Comparison of ENCODE assay signal across 8 mouse cellular contexts in the genomic region with DNA sequence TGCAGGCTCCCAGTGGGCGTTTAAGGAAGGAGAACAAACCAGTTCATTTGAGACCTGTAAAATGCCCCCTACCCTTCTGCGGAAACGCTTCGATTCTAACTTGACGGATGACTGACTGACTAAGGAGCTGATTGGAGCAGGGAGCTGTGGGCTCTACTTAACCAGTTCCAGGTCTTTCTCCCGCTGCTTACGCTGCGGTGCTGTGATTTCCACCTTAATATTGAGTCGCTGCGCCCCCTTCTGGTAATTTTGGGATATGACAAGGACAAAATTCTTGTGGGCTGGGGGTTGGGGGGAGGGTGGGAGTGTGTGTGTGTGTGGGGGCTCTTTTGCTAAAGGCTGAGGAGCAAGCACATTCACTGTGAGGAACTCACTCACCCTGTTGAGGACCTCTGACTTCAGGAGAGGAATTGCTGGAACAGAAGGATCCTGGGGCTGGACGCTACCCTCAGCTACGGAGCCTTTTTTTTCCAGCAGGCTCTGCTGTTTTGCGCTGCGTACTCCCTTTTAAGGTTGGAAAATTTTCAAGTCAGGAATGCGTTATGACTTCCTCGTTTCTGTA. TPM values are rescaled to one million over a fixed set of nuclear protein-coding genes. Genes with fewer than 3 reads are reported as not detected.
DNase-seq lines count a peak whose midpoint lies in the region; ATAC-seq and TF ChIP-seq lines count a peak whose summit lies in the region.

No protein-coding gene starts in this region.

- no peak for TF ChIP-seq POLR2A in bone marrow, adult 2 months (IDR thresholded peaks at IDR 0.05; ENCODE audit: borderline replicate concordance, control insufficient read depth, low read depth, low read length)
- no peak for TF ChIP-seq POLR2A in small intestine, adult 2 months (IDR thresholded peaks at IDR 0.05; ENCODE audit: low read depth, low read length)

- no peaks in the 10 kb centered on the region for H3K27me3 ChIP-seq in embryonic facial prominence, embryonic 15.5 days
- no peaks in the 10 kb centered on the region for H3K27me3 ChIP-seq in small intestine, adult 2 months (ENCODE audit: control insufficient read depth, insufficient read depth, low read length)

- peaks cover 6% of the 10 kb centered on the region for H3K4me1 ChIP-seq in bone marrow, adult 2 months (ENCODE audit: control insufficient read depth, insufficient read depth, low read length)
- peaks cover 18% of the 10 kb centered on the region for H3K4me1 ChIP-seq in embryonic facial prominence, embryonic 15.5 days
- peaks cover 2% of the 10 kb centered on the region; the same call in 1 of the 2 replicates for H3K4me1 ChIP-seq in small intestine, adult 2 months (ENCODE audit: control insufficient read depth, insufficient read depth, insufficient read length, low read length)

- no peak overlapping the region for H3K4me3 ChIP-seq in bone marrow, adult 2 months (replicated peaks; ENCODE audit: control insufficient read depth, low read depth, low read length)
- H3K4me3 ChIP-seq in embryonic facial prominence, embryonic 15.5 days (replicated peaks), result 0 out of 2 replicates have a peak overlapping the region, but pooled peaks have one; percentile 22
- no peak overlapping the region for H3K4me3 ChIP-seq in small intestine, adult 2 months (ENCODE audit: low read depth, low read length)

- WGBS in bone marrow, adult 2 months, result 24% methylated on average over 16 of the region's 16 CpGs
- 23% methylated on average over 16 of the region's 16 CpGs for WGBS in embryonic facial prominence, embryonic 15.5 days
- 16% methylated on average over 16 of the region's 16 CpGs for WGBS in small intestine, adult 2 months

- no peak overlapping the region for H3K27ac ChIP-seq in bone marrow, adult 2 months (ENCODE audit: control insufficient read depth, insufficient read depth, low read depth, low read length, poor library complexity)
- H3K27ac ChIP-seq in embryonic facial prominence, embryonic 15.5 days (replicated peaks), result no peak overlapping the region
- no peak overlapping the region for H3K27ac ChIP-seq in small intestine, adult 2 months (ENCODE audit: insufficient read depth, low read depth, low read length)

- peak overlapping the region; percentile 46 for H3K4me2 ChIP-seq in embryonic facial prominence, embryonic 15.5 days (replicated peaks)

- peak; percentile 65 for DNase-seq in gastrocnemius, adult 18-20 months (ENCODE audit: low spot score)
- DNase-seq in gastrocnemius, postnatal 25 days, result no peak
- peak; percentile 68 to 69 for DNase-seq in heart, postnatal 36 days
- DNase-seq in layer of hippocampus, adult 9-11 months, result peak; percentile 71

- TF ChIP-seq CTCF in bone marrow, adult 2 months (IDR thresholded peaks at IDR 0.05; ENCODE audit: control insufficient read depth, insufficient read depth, low read length), result peak; percentile 49; the same call in 1 of the 2 replicates
- peak; percentile 96; the same call in 1 of the 2 replicates for TF ChIP-seq CTCF in small intestine, adult 2 months (IDR thresholded peaks at IDR 0.05; ENCODE audit: extremely low read depth, insufficient read length, insufficient replicate concordance, low read depth, low read length)

- no peaks in the 10 kb centered on the region for H3K9me3 ChIP-seq in embryonic facial prominence, embryonic 15.5 days (replicated peaks)

- intact Hi-C loops in heart, postnatal 36 days (cut with DNase I), result loop anchor here (1.0 to 10.0 kb wide), 3 partner anchors 146 to 347 kb away; no protein-coding TSS in a partner anchor

- peak; percentile 73; the same call in 1 of the 2 replicates for ATAC-seq in embryonic facial prominence, embryonic 15.5 days (ENCODE audit: insufficient number of reproducible peaks, low FRiP score, low TSS enrichment, low read depth)
- ATAC-seq in megakaryocyte, adult 5-6 weeks (ENCODE audit: poor library complexity, severe bottlenecking), result peak; percentile 23

- no peaks in the 10 kb centered on the region for H3K36me3 ChIP-seq in embryonic facial prominence, embryonic 15.5 days
- no peaks in the 10 kb centered on the region for H3K36me3 ChIP-seq in small intestine, adult 2 months (ENCODE audit: control insufficient read depth, insufficient read depth, low read length)

- no peak overlapping the region for H3K9ac ChIP-seq in embryonic facial prominence, embryonic 15.5 days

RNA-seq across cellular contexts. Expression of a gene that starts 18.5 kb away (rescaled TPM):
- total RNA-seq in gastrocnemius, adult 18-20 months (2021), result 10 to 100 TPM in 1 of 2 experiments, 1 to 10 TPM in 1; 6.5 to 69.9 TPM
- total RNA-seq in gastrocnemius, postnatal 25 days (2021), result 10 to 100 TPM in 1 of 2 experiments, 1 to 10 TPM in 1; 5.1 to 11.6 TPM
- 8.6 TPM in 1 of 2 replicates, not detected in the other for polyA plus RNA-seq in bone marrow, adult 2 months (2011; ENCODE audit: insufficient read depth, insufficient read length, low replicate concordance, missing spikeins)
- polyA plus RNA-seq in embryonic facial prominence, embryonic 15.5 days (2015; fragmentation: Nextera tagmentation; extraction: Ambion mirVana), result 22.7 and 23.9 TPM in 2 replicates
- 10 to 100 TPM in 1 of 2 experiments, 1 to 10 TPM in 1; 2.5 to 24.3 TPM for total RNA-seq in heart, postnatal 36 days (2021)
- 468 and 475 TPM in 2 replicates for total RNA-seq in megakaryocyte, adult 5-6 weeks (2015)
- total RNA-seq in megakaryocyte, adult 5-6 weeks (2017), result 389 and 431 TPM in 2 replicates
- 103 and 283 TPM in 2 replicates for polyA plus RNA-seq in small intestine, adult 2 months (2012; rRNA removed)

Comparison
In these comparisons a context has a peak if more than half of its experiments do, and no peak if none do; other contexts are left out.
1. RNA of a gene that starts 18.5 kb away (total RNA-seq): 389 to 475 TPM in megakaryocyte, adult 5-6 weeks; 6.5 to 69.9 TPM in gastrocnemius, adult 18-20 months, 2.5 to 24.3 TPM in heart, postnatal 36 days and 5.1 to 11.6 TPM in gastrocnemius, postnatal 25 days; every median in the first group is over 4 times any median in the second.